Mouse (Mus musculus) 416B (cell line): ENCODE data around the gene Elf2.
"Not testable (repeated sequence)": the region's sequence is repeated elsewhere in the genome, so short reads cannot be mapped to it uniquely, and the experiment has no call there.

Experiments used
- DNase-seq: peaks from one replicate; pipeline ENCODE4 v3.0.0; 2011; ENCODE audit warnings: low read depth

Gene Elf2

DNA sequence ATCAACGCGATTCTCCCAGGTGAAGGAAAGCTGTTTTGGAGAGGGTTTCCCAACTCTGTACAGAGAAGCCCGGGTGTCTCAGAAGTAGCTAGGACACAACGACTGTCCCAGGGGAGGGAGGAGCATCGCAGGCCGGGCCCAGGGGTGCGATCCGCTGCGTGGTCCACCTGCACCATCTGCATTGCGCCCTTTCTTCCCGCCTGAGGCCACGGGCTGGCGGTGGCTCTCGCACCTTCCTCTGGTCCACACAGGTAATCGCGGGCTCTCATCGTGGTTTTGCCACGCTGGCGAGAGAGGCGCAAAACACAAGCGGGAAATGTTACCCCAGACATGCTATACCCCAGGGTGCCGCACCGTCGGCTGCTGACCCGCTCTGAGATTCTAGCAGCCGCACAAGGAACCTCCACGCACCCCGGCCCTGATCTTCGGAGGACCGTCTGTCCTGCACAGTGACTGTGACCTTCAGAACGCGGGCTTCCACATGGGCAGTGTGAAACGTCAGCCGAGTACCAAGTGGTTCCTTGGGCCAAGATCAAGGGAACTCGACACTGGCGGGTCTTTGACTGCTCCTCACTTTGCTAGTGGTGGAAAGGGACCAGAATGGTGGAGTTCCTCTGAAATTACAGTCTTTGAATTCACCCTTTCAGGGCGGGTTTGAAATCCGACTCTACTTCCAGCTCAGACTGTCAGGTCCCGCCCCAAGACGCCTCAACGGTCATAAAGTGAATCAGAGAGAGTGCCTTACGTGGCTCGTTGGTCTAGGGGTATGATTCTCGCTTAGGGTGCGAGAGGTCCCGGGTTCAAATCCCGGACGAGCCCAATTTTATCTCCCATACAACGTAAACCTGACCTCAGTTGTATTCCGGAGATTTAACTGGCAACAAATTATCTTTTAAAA, 18.4 kb upstream of the Elf2 start:
- peak; percentile 31 for DNase-seq

DNA sequence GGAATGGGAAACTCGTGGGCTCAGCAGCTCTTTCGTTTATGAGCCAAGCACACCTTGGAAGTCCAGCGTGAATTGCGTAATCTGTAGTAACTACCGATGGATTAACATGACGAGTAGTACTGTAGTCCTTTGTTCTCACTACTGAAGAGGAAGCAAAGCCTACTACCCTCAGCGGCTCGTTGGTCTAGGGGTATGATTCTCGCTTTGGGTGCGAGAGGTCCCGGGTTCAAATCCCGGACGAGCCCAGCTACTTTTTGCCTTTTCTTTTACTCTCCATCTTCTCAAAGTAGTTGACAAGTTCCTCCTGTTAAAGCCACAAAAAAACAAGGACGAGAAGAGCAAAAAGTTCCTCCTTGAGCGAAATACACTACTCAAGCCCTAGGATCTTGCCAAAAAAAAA, 17.7 kb upstream of the Elf2 start:
- DNase-seq: peak; percentile 36

DNA sequence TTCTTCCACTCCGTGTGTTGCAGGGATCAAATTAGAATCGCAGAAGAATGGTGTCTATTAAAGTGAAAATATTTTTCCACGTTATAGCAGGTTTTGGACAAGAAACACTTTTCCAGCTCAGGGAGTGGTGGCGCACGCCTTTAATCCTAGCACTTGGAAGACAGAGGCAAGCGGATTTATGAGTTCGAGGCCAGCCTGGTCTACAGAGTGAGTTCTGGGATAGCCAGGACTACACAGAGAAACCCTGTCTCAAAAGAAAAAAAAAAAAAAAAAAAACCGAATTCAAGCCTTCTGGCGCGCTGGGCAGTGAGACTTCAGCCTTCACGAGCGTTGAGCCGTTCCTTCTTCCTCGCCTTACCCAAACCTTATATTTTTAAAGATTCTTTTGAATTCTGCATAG, 17.2 kb upstream of the Elf2 start:
- no peak for DNase-seq

DNA sequence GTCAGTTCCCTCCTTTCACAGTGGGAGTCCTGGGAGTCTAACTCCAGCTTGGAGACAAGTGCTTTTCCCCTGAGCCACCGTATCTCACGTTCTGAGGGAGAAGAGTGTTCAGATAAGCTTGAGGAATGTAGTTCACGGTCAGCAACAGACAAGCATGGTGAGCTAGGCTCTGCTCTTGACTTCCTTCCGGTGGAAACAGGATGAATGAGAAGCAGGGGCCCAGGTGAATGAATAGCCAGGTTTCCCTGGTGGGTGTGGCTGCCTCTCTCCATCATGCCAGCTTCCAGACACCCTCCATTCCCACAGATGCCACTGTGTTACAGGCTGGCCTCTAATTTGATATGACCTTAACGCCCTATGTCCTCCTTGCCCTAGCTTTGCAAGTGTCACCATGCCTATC, 16.6 kb upstream of the Elf2 start:
- DNase-seq: no peak

DNA sequence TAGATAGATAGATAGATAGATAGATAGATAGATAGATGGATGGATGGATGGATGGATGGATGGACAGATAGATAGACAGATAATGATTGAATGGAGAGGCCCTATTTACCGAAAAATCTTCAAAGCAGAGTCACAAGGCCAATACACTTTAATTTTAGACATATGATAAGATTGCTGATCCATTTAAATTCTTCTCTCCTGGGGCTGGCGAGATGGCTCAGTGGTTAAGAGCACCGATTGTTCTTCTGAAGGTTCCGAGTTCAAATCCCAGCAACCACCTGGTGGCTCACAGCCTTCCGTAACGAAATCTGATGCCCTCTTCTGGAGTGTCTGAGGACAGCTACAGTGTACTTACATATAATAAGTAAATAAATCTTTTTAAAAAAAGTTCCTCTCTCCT, 14.5 kb upstream of the Elf2 start:
- not testable (repeated sequence) for DNase-seq

DNA sequence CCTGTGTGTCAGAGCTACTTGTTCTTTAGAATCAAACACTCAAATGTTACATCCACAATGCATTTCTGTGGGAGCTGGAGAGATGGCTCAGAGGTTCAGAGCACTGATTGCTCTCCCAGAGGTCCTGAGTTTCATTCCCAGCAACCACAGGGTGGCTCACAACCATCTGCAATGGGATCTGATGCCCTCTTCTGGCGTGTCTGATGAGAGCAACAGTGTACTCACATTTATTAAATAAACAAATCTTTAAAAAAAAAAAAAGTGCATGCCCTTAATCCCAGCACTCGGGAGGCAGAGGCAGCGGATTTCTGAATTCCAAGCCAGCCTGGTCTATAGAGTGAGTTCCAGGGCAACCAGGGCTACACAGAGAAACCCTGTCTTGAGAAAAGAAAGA, 13.6 kb upstream of the Elf2 start:
- no peak for DNase-seq

DNA sequence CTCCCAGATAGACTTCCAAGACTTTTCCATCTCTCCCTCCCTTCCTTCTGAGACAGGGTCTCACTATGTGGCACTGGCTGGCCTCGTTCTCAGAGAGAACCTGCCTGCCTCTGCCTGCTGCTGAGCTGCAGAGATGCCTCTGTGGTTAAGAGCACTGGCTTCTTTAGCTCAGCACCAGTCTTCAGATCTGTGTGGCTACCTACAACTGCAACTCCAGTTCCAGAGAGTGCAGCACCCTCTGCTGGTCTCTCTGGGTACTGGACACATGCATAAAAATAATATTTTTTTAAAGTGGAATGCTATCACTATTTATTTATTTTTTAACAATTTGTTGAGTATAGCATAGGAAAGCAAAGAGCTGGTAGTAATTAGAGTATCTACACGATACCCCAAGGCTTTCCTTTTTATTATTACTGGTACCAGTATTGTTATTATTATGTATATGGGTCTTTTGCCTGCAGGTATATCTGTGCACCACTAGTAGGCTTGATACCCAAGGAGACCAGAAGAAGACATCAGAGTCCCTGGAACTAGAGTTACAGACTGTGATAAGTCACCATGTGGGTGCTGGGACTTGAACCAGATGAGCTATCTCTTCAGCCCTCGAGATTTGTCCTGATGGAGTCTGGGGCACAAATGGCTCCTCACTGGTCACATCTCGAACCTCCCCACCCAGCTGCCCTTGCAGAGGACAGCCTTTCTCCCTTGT, 13.0 kb upstream of the Elf2 start:
- DNase-seq: peak; percentile 82

DNA sequence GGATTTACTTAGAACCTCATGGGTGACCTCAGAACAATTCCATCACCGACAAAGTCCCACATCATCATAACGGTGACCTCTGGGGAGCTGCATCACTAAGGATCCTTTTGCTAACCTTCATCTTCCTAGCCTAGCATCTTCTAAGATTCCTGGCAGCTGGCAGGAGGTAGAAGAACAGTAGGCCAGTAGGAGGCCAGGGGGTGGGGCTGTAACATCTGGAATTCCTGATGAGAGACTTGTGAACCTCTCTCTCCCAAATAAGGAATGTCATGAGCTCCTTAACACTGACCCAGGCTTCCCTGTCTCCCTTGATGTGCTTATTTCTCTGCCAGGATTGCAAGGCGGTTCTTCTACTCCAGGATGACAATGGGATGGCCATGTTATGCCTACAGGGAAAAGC, 10.3 kb upstream of the Elf2 start:
- DNase-seq: no peak

DNA sequence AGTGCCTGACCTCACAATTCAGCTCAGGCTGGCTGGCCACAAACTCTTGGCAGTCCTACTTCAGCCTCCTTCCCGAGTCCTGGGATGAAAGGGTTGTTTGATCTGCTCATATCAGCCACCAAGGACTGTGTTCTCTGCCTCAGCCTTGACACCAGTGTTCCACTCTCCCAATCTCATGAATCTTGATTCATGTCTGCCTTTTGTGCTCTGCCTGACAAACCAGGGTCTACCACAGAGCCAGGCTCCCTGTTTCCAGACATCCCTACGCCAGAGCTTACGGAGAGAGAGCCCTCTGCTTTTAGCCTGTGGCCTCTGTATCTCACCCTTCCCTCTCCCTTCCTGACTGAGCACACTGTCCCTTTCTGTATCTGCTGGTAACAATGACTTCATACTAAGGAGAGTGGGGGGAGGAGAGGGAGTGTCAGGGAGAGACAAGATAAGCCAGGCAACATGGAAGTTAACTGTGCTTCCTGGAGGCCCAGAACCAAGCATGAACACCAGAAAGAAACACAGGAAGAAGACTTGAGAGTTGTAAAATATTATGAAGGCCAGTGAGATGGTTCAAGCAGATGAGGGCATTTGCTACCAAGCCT, 8.3 kb upstream of the Elf2 start:
- no peak for DNase-seq

DNA sequence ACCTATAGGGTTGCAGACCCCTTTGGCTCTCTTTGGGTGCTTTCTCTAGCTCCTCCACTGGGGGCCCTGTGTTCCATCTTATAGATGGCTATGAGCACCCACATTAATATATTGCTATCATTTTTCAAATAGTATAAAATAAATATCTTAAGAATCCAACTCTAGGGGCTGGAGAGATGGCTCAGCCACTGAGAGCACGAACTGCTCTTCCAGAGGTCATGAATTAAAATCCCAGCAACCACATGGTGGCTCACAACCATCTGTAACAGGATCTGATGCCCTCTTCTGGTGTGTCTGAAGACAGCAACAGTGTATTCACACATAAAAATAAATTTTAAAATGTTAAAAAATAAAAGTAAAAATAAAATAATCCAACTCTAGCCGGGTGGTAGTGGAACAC, 4.6 kb upstream of the Elf2 start:
- DNase-seq: not testable (repeated sequence)

DNA sequence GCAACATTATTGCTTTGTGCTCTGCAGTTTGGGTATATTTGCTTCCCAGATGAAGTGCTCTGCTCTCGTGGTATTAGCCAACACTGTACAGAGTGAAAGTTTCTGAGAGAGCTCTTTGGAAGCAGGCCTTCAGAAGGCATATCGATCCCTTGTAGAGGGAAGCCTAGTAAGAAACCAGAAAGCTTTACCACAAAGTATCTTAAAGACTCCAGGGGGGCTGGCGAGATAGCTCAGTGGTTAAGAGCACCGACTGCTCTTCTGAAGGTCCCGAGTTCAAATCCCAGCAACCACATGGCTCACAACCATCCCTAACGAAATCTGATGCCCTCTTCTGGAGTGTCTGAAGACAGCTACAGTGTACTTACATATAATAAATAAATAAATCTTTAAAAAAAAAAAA, 3.7 kb upstream of the Elf2 start:
- DNase-seq: not testable (repeated sequence)

DNA sequence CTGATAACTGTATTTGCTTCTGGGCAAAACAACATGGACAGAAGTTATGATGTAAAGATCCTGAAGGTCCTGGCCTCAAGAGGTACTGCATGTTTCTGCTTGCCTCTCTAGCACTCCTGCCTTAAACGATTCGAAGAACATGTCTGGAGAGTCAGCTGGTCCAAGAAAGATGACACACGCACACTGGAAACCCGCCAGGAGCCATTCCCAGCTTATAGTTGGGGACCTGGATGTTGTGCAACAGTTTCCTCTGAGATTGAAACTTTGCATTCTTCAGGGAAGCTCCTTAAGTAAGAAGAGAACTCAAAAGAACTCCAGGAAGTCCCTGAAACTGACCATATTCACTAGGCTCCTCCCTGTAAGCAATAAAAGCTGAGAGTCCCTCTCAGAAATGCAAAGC, 2.8 kb upstream of the Elf2 start:
- DNase-seq: peak; percentile 33

DNA sequence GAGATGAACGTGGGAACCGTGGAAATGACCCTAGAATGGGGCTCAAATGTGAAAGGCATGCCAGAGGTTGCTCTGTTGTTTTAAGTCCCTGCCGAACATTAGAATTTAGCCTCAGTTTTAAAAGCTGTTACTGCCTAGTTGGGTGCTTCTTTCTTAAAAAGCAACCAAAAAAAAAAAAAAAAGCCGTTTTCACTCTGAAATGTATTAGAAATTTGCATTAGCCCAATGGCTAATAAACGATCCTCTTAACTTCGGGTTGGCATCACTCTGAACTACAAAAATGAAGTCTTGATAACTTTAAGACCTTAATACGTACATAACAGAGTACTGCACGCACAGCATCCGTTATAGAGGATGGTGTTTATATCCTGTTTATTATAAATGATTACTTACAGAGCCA, 1.7 kb upstream of the Elf2 start:
- peak; percentile 46 for DNase-seq

DNA sequence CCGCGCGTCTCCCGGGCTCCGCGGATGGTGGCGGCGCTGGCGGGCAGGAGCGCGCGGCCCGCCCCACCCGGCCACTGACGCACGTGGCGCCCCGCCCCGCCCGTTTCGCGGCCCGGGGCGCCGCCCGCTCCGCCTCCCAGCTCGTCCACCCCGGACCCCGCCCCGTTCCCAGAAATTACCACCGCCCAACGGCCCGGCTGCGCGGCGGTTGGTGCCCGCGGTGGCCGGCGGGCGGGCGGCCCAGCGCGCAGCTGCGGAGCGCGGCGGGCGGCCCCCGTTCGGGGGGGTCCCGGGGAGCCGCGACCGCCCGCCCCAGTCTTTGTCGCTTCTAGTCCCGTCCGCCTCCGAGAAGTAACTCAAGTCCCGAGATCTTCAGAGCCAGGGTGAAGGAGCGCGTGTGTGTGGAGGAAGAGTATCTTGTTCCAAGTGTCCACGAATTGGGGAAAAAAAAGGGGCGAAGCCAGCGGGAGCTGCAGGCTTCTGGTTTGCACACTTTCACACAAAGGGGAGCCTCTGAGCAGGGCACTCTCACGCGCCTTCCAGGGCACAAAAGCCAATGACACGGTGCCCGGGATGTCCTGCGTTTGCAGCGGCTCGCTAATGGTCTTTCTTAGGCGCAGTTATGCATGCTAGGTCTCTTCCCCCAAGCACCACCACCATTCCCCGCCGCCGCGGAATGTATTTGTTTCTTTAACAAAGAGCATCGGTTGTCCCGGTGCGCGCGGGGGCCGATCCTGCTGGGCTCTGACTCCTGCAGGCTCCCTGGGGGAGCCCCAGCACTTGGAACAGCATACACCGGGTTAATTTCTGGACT, 1.0 kb upstream of the Elf2 start:
- peak; percentile 83 for DNase-seq

DNA sequence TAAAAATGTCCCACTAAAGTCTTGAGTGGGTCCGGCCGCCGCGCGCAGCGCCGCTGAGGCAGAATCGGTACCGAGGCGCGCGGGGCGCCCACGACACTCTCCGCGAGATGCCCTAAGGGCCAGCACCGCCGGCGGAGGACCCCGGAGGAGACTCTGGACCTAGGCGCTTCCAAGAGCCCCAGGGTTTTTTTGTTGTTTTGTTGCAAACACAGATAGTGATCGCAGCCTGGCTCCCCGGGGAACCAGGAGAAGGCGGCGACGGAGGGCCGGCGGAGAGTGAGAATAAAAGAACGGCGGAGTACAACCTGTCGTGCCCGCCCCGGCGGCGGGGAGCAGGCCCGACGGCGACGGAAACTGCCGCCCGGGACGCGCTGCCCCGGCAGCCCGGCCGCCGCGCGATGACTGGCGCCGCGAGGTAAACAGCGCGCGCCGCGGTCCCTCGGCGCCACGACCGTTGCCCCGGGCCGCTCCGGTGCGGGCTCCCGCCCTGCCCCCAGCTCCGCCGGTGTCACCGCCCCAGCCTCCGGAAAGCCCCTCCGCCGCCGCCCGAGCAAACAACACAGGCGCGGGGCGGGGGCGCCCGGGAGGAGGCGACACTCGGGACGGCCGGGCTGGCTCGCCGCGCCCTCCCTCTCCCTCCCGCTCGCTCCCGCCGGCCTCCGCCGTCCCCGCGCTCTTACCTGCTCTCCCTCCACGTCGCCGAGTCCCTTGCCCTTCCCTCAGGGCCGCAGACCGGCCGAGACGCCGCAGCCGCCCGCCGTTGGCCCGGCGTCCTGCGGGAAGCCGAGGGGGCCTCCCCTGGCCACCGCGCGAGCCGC, 520 bp downstream of the Elf2 start:
- DNase-seq: peak; percentile 32

DNA sequence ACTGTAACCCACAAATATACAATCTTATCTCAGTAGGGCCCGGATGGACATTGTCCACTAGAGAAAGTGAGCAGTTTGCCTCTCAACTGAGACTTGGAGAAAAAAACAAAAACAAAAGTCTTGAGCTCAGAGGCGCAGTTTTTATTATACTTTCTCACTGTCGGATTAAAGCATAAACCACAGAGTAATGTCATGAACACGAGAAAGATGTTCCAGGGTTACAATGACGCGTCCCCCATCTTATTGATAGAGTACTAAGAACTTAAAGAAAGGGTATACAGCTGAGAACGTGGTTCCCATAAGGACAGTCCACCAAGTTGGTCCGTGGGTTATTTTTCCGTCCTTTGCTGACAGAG, 1.1 kb downstream of the Elf2 start:
- DNase-seq: peak; percentile 38

DNA sequence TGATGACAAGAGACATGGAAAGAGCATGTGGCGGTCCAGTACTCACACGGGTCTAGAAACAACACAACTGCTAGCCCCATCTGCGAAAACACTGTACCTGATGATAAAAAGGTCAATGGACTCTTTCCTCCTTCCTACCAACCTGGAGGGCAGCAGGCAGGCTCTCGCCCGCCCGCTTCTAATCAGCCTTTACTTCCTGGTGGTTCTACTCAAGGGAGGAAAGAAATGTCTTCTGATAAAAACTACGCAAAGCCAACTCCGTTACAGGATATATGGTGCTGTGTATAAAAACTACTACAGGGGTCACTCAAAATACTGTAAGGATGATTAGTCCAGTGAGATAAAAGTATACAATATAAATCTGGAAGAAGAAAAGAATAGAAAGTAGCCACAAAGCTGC, 5.1 kb downstream of the Elf2 start:
- DNase-seq: no peak

DNA sequence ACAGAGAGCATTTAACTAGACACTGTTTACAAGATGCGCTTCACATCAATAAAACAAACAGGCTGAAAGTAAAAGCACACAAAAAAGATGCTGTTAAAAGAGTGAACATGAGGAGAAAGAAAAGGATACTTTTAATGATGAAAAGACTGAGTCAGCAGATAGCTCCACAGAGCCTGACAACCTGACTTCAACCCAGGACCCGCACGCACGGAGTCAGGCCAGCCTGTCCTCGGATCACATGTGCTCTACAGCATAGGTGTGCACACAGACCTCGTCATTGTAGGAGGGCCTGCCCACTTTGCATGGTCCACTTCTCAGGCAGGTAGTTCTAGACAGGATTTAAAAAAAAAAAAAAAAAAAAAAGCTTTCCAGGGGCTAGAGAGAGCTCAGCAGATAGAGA, 6.5 kb downstream of the Elf2 start:
- no peak for DNase-seq

DNA sequence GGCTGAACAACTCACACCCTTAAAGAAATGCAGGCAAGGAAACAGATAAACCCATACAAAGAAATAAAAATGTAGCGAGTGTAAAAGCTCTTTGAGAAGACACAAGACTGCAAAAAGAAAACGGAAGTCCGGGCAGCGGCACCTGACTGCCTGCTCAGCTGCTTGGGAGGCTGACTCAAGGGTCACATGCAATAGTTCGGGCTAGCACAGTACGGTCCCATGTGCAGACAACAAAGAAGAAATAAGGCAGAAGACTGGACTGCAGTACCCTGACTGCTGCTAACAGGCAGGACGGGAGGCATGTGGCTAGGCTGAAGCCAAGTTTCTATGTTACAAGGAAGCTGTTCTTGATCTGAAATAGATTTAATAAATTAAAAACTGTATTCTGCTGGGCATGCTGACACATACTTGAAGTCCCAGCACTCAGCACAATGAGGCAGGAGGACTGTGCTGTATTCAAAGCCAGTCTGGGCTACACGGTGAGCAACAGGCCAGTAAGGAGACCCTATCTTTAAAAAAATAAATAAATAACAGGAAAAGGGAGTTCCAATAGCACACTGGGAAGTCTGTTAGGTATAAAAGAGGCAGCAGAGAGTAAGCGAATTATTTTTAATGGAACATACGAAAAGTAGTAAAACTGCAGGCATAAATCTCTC, 7.1 kb downstream of the Elf2 start:
- DNase-seq: peak; percentile 87

DNA sequence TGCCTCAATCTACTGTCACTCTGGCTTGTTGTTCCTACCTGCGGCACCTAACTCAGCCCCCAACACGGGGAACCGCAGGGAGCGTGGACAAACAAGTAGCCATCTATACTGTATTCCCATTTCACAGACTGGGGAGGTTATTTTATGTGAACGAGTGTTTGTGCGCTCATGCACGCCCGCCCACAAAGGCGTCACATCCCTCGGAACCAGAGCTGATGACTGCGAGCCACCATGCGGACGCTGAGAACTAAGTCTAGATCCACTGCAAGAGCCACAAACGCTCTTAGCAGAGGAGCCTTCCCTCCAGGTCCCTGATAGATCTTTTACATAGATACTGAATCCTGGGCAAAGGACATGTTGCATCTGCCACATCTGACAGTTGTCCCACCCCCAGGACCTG, 10.4 kb downstream of the Elf2 start:
- no peak for DNase-seq

DNA sequence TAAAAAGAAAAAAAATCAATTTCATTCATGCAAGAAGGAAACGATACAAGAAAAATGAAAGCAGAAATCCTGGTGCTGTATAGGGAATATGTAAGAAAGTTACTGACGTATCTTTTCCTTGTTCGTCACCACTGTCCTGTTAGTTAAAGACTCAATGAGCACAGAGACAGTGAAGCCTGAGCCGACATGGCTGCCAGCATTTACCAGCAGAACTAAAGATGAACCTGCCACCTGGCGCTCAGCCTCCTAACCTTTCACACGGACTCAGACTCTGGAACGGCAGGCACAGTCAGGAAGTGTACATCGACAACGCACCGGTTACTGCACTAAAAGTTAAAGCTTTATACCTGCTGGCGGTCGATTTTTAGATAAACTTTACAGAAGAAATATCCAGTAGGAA, 11.9 kb downstream of the Elf2 start:
- DNase-seq: peak; percentile 75
